Mouse (Mus musculus): ENCODE measurements around the gene Zfp612.

Zfp612 gene

GRCm38 (mm10) chr8:110135515-110135914 is 56.0 kb downstream of the Zfp612 start:
- no peak for DNase-seq

GRCm38 (mm10) chr8:110140156-110140555 is 60.6 kb downstream of the Zfp612 start:
- no peak for DNase-seq

- no peak for DNase-seq
Observed at GRCm38 (mm10) chr8:110140770-110141169, 61.2 kb downstream of the Zfp612 start.

Data from right cerebral cortex, postnatal 4 days (tissue).